Mouse (Mus musculus) duodenum, adult 2 months (tissue): ENCODE measurements around the gene Rabgef1. TPM values are rescaled to one million over a fixed set of nuclear protein-coding genes. Genes with fewer than 3 reads are reported as not detected.

Experiments
- polyA plus RNA-seq: library from polyadenylated mRNA; depleted of rRNA; stranded (reverse); fragments of >200 nt; gene quantifications from 2 replicates; pipeline ENCODE4 v1.2.3, GENCODE M21; 2012; ENCODE audit warnings: low replicate concordance; rRNA removed

Rabgef1 gene
- 8.2 and 15.3 TPM in 2 replicates for polyA plus RNA-seq

GRCm38 (mm10) chr5:130171423-130171954, at the start of gene Rabgef1:
Gene Rabgef1 (plus strand): TSS chr5:130171798.

DNA sequence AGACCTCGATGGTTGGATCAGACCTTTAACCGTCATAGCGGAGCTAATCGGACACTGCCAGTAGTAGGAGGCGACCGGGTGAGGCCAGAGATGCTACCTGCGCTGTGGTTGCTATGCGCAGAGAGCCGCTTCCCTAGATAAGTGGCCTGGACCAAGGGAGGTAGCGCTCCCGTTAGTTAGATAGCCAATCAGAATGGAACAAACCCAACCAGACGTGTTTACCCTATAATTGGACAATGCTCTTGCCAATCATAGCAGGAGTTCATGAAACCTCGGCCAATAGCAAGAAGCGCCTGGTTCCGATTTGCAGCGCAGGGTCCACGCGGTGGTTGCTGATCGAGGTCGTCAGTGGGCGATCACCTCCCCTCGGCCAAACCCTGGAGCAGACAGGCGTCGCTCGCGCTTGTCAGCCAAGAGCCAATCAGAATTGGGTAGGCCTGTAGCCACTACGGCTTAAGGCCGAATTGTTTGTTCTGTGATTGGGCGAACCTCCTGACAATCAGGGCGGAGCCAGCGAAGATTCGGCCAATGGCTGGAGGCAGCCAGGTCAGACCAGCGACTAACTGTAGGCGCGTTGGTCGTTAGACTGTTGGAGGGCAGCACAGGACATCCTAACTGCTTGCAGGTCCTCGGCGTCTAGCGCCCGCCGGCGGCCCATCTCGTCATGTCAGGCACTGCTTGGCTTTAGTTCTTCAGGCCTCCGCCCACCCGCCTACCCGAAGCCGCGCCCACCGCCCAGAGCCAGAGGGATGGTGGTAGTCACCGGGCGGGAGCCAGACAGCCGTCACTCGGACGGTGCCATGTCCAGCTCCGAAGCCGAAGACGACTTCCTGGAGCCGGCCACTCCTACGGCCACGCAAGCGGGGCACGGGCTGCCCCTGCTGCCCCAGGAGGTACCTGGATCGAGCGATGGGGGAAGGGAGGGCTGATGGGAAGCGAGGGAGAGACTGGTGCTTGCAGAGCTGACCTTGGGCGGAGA, 27.0 kb upstream of the Rabgef1 start, which contains the start of gene Kctd7:
Gene Kctd7, plus strand, starts transcription at position 528 of the 979 bp plus-strand sequence.

GRCm38 (mm10) chr5:130216781-130217180, 45.2 kb downstream of the Rabgef1 start, which contains the start of gene Tmem248:
Gene Tmem248 (plus strand): TSS chr5:130217081.

DNA sequence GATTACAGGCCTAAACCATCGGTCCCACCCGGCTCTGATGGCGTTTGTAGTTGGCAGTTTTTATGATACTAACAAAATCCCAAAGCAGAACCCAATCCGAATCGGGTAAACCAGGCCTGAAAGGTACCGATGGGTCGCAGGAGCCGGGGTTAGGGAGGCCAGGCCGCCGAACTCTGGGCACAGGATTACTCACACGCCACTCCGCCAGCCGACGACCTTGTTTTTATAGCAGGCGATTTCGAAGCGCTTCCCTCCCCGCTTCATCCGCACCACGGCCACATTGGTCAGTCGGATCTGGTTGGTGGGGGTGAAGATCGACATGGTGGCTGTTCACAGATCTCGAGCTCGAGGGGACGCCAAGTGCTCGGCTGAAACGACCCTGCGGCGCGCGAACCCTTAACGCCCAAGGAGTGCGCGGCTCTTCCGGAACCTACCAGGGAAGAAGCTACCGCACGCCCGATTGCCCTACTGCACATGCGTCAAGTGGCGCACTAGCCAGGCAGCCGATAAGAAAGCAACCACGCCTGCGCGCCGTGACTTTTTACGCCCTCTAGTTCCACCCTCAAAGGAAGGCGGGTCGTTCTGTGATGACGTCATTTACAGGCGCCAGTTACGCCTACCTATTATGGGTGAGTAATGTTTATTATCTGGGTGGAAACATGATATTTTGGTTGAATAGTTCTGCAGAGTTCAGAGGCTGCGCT, 83.6 kb downstream of the Rabgef1 start, which contains the start of the genes Sbds and Tyw1:
Gene Sbds, minus strand, starts transcription at position 514 of the 704 bp plus-strand sequence.
Gene Tyw1, plus strand, starts transcription at position 603 of the 704 bp plus-strand sequence.

Other genes starting within 250 kb of the Rabgef1 start
- gene Vkorc1l1, start 229.8 kb upstream of the Rabgef1 start, polyA plus RNA-seq = 6.6 and 11.2 TPM in 2 replicates
- 10.1 and 18.6 TPM in 2 replicates for gene Gusb, start 168.7 kb upstream of the Rabgef1 start, polyA plus RNA-seq
- gene Asl, start 142.6 kb upstream of the Rabgef1 start, polyA plus RNA-seq = 26.2 and 43.8 TPM in 2 replicates
- 3.9 and 4.3 TPM in 2 replicates for gene Crcp, start 142.5 kb upstream of the Rabgef1 start, polyA plus RNA-seq
- gene Tpst1, start 98.5 kb upstream of the Rabgef1 start, polyA plus RNA-seq = 6.3 and 7.4 TPM in 2 replicates
- gene Kctd7, start 26.9 kb upstream of the Rabgef1 start, polyA plus RNA-seq = 1.5 and 3.0 TPM in 2 replicates
- 24.5 and 27.0 TPM in 2 replicates for gene Tmem248, start 45.3 kb downstream of the Rabgef1 start, polyA plus RNA-seq
- gene Sbds, start 83.7 kb downstream of the Rabgef1 start, polyA plus RNA-seq = 19.1 and 39.9 TPM in 2 replicates
- gene Tyw1, start 83.8 kb downstream of the Rabgef1 start, polyA plus RNA-seq = 4.0 and 7.3 TPM in 2 replicates
- 0.04 and 0.07 TPM in 2 replicates for gene Caln1, start 197.7 kb downstream of the Rabgef1 start, polyA plus RNA-seq
- gene A330070K13Rik, start 212.8 kb downstream of the Rabgef1 start, polyA plus RNA-seq = not detected in 2 replicates